Mouse (Mus musculus) megakaryocyte, embryonic 14.5 days (primary cell): Measurements from ENCODE around the gene Mrps22. TPM values are rescaled to one million over a fixed set of nuclear protein-coding genes. Genes with fewer than 3 reads are reported as not detected.
A peak's percentile ranks its signal among the peaks of the same experiment; 100 is the strongest.

Experiments
- H3K27me3 ChIP-seq: replicated peaks from 2 replicates; pipeline ENCODE3; 2012; ENCODE audit warnings: inconsistent platforms
- H3K36me3 ChIP-seq: replicated peaks from 2 replicates; pipeline ENCODE3; 2012; ENCODE audit warnings: low read length, inconsistent platforms, mixed read lengths
- H3K4me1 ChIP-seq: 2 replicates; pipeline ENCODE4 v1.6.1; 2012; ENCODE audit warnings: inconsistent platforms
- H3K4me3 ChIP-seq: replicated peaks from 2 replicates; pipeline ENCODE3; 2012; ENCODE audit warnings: moderate library complexity, mild to moderate bottlenecking, inconsistent platforms
- H3K9me3 ChIP-seq: 2 replicates; pipeline ENCODE4 v1.6.1; 2012; ENCODE audit warnings: inconsistent platforms
- FLI1 ChIP-seq: IDR thresholded peaks from 2 replicates; pipeline ENCODE4 v1.6.1; 2012; ENCODE audit warnings: low read length, inconsistent platforms, mixed read lengths
- GATA1 ChIP-seq: IDR thresholded peaks from 3 replicates; pipeline ENCODE4 v1.6.1; 2012; ENCODE audit warnings: mixed read lengths, low read length, inconsistent platforms, borderline replicate concordance
- polyA plus RNA-seq: library from polyadenylated mRNA; stranded (reverse); fragments of >175 nt; gene quantifications from 2 replicates; pipeline ENCODE4 v1.2.3, GENCODE M21; 2012; ENCODE audit warnings: low replicate concordance; ENCODE audit not compliant: insufficient read depth

Mrps22 gene
- 8.7 and 13.9 TPM in 2 replicates for polyA plus RNA-seq

DNA sequence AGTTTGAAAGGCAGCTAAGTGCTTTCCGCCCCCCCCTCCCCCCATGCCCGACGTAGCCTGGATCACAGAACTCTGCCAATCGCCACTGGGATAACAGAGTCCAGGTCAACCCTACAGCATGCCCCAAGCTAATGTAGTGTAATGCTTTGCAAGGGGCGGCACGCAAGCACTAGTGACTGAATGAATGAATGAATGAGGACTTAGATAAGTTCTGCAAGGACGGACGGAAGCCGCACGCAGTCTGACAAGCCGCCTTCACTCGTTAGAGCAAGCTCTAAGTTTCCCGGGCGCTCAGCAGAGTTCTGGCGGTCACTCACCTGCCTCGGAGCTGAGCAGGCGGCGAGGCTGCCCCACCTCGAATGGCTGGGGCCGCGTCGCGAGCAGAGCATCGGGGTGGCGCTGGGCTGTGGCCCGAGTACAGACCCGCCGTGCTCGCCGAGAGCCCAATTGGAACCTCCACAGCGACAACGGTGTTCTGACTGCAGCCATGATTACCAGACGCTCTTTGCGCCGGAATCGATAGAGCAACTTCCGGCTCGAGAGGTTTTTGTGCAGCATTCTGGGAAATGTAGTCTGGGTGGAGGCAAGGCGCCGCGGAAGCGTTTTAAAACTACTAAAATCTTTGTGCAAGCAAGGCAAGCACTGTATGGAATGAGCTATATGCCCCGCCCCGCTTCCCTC is at the start of gene Mrps22:
Gene Mrps22 (minus strand): TSS at position 505 of the 681 bp plus-strand sequence.
- TF ChIP-seq FLI1 (no peak), GATA1 (no peak)
- Histone ChIP-seq H3K4me1 (peaks cover 17% of the 10 kb centered on the region), H3K9me3 (peaks cover 12% of the 10 kb centered on the region), H3K36me3 (peaks cover 26% of the 10 kb centered on the region), H3K27me3 (peaks cover 12% of the 10 kb centered on the region), H3K4me3 (peak within 1 kb of the TSS; percentile 91)

DNA sequence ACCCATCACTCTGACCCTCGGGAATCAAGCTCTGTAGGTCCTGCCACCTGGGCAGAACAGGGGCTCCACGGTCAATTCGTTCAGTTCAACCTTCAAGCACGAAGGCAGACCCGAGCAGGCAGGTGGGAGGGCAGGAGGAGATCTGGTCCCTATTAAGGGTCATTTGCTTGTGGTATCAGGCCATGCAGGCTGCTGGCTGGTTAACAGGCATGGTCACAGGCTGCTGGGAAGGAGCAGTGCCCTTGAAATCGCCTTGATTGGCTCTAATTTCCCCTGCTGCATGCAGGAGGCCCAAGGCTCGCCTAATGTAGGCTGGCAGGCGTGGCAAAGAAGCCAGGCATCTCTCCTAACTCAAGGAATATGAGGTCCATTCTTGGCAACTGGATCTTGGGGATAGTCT is 49.1 kb upstream of the Mrps22 start:
- H3K36me3 ChIP-seq, result no peaks in the 10 kb centered on the region
- H3K4me1 ChIP-seq, result no peaks in the 10 kb centered on the region
- H3K27me3 ChIP-seq, result peaks cover 54% of the 10 kb centered on the region
- H3K4me3 ChIP-seq, result no peak overlapping the region
- TF ChIP-seq FLI1 (no peak), GATA1 (no peak)
- H3K9me3 ChIP-seq, result no peaks in the 10 kb centered on the region

DNA sequence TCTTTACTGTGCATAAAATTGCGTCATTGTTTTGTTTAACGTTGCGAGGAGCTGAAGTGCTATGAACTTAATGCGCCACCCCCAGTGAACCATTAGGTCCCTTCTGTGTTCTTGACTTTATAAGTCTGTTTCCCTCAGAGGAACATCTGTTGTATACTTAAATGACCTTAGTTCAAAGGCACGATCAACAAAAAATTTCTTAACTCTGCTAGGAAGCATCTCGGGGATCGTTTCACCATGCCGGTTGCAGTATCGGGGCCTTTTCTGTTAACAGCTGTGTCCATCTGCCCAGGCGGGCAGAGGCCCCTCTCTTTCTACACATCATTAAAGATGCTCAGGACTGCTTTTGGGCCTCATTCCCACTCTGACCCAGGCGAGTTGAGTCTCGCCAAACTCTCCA is 46.0 kb upstream of the Mrps22 start:
- no peaks in the 10 kb centered on the region for H3K36me3 ChIP-seq
- H3K27me3 ChIP-seq, result peaks cover 53% of the 10 kb centered on the region
- no peak overlapping the region for H3K4me3 ChIP-seq
- H3K4me1 ChIP-seq, result no peaks in the 10 kb centered on the region
- H3K9me3 ChIP-seq, result no peaks in the 10 kb centered on the region
- no peak for TF ChIP-seq GATA1
- no peak for TF ChIP-seq FLI1

DNA sequence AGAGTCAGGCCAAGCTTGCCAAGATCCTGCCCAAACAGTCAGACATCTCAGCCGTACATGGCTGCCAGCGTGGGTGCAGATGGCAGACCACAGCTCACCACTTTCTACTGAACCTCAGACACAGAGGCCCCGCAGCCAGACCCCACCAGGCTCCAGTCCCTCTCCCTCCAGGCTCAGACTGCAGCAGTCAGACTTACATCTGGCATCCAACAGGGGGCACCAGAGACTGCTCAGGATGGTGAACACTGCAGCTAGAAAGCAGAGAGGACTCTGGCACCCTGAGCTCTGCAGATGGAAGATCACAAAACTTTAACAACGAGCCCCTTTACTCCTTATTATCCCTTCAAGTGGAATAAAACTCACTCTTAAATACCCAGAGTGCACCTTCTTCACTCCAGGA is 44.3 kb upstream of the Mrps22 start:
- Histone ChIP-seq H3K4me1 (no peaks in the 10 kb centered on the region), H3K4me3 (no peak overlapping the region), H3K36me3 (no peaks in the 10 kb centered on the region), H3K9me3 (no peaks in the 10 kb centered on the region), H3K27me3 (peaks cover 48% of the 10 kb centered on the region)
- TF ChIP-seq GATA1 (no peak), FLI1 (no peak)

DNA sequence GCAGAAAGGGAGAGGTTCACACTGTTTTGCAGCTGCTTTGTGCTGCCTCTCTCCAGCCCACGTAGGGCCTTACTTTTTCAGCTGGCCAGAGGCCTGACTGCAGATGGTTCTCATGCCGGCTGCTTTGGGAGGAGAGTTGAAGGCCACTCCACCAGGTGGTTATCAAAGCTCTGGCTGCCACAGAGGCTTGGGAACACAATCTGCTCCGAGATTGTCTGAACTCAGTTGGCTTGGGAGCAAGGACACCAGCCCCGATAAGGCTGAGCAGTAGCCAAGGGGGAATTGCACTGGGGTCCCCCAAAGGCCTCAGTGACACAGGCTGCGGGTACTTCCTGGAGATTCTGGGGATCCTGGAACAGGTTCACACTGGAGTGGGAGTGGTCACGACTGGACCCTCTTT is 40.7 kb upstream of the Mrps22 start:
- TF ChIP-seq GATA1 (no peak), FLI1 (no peak)
- H3K4me1 ChIP-seq, result no peaks in the 10 kb centered on the region
- no peak overlapping the region for H3K4me3 ChIP-seq
- H3K36me3 ChIP-seq, result no peaks in the 10 kb centered on the region
- no peaks in the 10 kb centered on the region for H3K9me3 ChIP-seq
- H3K27me3 ChIP-seq, result peaks cover 38% of the 10 kb centered on the region

DNA sequence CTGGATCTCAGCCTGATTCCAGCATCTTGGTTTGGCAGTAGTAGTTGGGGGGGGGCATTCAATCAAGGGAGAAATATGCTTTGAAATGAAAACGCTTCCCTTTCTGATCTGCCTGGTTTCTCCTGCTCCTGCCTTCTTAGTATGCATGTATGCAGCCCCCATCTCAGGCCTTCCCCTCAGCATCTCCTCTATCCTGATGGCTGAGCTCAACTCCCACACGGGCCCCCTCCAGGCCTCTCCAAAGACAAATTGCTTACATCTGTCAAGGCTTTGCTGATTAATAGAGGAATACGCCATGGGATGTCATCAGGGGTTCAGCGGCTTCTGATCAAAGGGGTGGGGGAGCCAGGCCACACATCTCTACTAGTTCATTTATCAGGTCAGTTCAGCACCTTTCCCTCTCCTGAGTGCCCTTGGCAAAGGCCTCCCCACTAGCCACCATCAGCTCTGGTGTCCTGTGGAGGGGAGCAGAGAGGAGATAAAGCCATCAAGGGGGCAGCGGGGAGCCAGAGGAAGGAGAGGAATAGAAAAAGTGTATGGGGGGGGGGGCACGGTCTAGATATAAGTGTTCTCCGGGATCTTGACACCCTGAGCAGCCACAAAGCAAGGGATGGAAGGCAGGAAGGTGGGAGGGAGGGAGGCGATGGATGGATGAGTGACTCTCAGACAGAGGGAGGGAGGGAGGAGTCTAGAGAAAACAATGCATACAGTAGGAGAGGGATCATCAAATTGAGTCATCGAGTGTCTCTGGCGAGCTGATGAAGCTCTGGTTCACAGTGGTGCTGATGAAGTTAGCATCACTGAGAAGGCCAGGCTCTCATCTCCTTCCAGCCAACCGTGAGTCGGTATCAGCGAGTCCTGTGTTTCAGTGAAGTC is 32.1 kb upstream of the Mrps22 start:
- Histone ChIP-seq H3K4me1 (no peaks in the 10 kb centered on the region), H3K36me3 (no peaks in the 10 kb centered on the region), H3K27me3 (peaks cover 31% of the 10 kb centered on the region), H3K9me3 (no peaks in the 10 kb centered on the region), H3K4me3 (no peak overlapping the region)
- no peak for TF ChIP-seq FLI1
- TF ChIP-seq GATA1, result no peak

DNA sequence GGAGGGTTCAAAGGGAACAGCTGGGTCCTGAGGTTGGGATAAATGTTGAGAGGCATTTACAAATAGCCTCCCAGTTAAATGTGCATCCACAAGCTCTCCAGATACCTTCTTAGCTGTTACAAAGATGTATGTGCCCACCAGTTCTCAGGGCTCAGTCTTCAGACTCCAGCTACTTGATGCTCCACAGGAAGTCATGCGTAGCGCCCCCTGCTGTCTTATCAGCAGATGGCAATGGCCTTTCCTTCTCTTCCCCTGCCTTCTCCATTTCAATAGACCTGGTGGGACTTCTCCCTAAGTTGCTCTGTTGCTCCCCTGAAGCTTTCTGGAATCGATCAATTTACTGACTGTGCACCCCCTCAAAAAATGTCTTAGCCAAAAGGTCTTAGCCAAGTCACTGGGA is 27.0 kb upstream of the Mrps22 start:
- Histone ChIP-seq H3K9me3 (no peaks in the 10 kb centered on the region), H3K27me3 (peaks cover 45% of the 10 kb centered on the region), H3K4me3 (no peak overlapping the region), H3K36me3 (no peaks in the 10 kb centered on the region), H3K4me1 (no peaks in the 10 kb centered on the region)
- TF ChIP-seq GATA1, result no peak
- no peak for TF ChIP-seq FLI1

DNA sequence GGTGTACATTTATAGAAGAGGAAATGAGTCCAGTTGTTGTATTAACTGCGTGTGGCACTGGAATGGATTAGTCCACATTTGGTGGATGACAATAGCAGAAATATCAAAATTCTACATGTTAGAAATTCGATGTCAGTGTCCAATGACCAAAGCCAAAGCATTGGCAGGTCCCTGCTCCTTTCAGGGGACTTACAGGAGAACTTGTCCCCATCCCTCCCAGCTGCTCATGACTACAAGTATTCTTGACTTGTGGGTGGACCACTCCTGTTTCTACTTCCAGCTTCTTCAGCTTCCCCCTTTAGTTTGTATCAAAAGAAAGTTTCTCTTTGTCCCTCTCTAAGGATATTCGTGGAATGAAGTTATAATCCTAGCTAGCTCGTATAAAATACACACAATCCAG is 3.4 kb upstream of the Mrps22 start:
- H3K36me3 ChIP-seq, result no peaks in the 10 kb centered on the region
- H3K9me3 ChIP-seq, result peaks cover 12% of the 10 kb centered on the region
- TF ChIP-seq GATA1 (no peak), FLI1 (no peak)
- no peak overlapping the region for H3K4me3 ChIP-seq
- H3K4me1 ChIP-seq, result peaks cover 12% of the 10 kb centered on the region
- peaks cover 18% of the 10 kb centered on the region for H3K27me3 ChIP-seq

DNA sequence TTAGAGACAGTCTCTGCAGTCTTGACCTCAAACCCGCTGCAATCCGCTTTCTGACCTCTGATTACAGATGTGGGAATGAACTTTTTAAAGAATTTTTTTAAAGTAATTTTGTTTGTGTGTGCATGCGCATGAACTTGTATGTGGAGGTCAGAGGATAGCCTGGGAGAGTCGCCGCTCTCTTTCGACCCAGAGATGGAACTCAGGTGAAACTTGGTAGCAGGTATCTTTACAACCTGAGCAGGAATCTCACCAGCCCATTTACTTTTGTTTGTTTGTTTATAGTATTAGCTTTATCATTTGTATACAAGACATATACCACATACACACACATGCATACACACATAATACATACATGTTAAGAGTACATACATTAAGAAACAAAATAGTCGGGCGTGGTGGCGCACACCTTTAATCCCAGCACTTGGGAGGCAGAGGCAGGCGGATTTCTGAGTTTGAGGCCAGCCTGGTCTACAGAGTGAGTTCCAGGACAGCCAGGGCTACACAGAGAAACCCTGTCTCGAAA is 438 bp upstream of the Mrps22 start:
- Histone ChIP-seq H3K4me3 (peak overlapping the region; percentile 91), H3K9me3 (peaks cover 12% of the 10 kb centered on the region), H3K27me3 (peaks cover 12% of the 10 kb centered on the region), H3K4me1 (peaks cover 17% of the 10 kb centered on the region), H3K36me3 (peaks cover 20% of the 10 kb centered on the region)
- no peak for TF ChIP-seq GATA1
- no peak for TF ChIP-seq FLI1

DNA sequence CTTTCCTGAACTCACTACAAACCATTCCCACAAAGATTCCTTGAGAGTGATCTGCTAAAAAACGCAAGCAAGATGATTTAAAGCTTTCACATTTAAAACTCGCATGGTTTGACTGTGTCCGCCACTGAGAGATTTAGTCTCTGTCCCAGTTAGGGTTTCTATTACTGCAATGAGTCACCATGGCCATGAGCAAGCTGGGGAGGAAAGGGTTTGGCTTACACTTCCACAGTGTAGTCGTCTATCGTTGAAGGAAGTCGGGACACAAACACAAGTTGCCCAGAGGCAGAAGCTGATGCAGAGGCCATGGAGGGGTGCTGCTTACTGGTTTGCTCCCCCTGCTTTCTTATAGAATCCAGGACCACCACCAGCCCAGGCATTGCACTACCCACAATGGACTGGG is 1.4 kb downstream of the Mrps22 start:
- peaks cover 20% of the 10 kb centered on the region for H3K4me1 ChIP-seq
- H3K36me3 ChIP-seq, result peaks cover 38% of the 10 kb centered on the region
- peak overlapping the region; percentile 91 for H3K4me3 ChIP-seq
- H3K27me3 ChIP-seq, result peaks cover 12% of the 10 kb centered on the region
- TF ChIP-seq FLI1 (no peak), GATA1 (no peak)
- peaks cover 12% of the 10 kb centered on the region for H3K9me3 ChIP-seq
